Mouse (Mus musculus): ENCODE data around the gene Ubr3. TPM values are rescaled to one million over a fixed set of nuclear protein-coding genes. Genes with fewer than 3 reads are reported as not detected.
"Not testable (repeated sequence)": the region's sequence is repeated elsewhere in the genome, so short reads cannot be mapped to it uniquely, and the experiment has no call there.

The Ubr3 gene
- total and polyA plus RNA-seq, 2 experiments from 2014 or later: 10.9 to 53.9 TPM

DNA sequence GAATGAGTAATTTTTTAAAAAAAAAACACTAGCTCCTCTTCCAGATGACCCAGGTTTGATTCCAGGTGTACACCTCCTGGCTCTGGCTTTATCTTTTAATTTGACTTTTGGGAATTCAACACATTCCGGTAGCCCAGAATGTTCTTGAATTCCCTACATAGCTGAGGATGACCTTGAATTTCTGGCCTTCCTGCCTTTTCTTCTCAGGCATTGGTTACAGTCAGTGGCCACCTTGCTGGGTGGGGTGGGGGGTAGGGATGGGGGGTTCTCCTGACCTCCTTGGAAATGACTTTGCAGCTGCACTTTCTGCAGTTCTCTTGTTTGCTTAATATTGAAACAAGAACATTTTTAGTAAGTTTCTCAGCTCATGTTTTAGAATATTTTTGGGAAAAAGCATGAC is 3.9 kb upstream of the Ubr3 start:
- Histone ChIP-seq H3K36me3 (ENCODE audit: insufficient read depth) (no peaks in the 10 kb centered on the region), H3K4me3 (ENCODE audit: low read depth, low read length) (no peak overlapping the region), H3K27me3 (ENCODE audit: insufficient read depth, low read length) (no peaks in the 10 kb centered on the region), H3K27ac (ENCODE audit: low read depth, low read length) (no peak overlapping the region), H3K9ac (no peak overlapping the region), H3K4me2 (ENCODE audit: low read depth) (no peak overlapping the region), H3K9me3 (ENCODE audit: low read length) (no peaks in the 10 kb centered on the region), H3K4me1 (ENCODE audit: insufficient read depth) (no peaks in the 10 kb centered on the region)
- ATAC-seq: no peak
- DNase-seq: no peak
- WGBS: 97% methylated on average over 1 of the region's 1 CpGs
- no peak for TF ChIP-seq CTCF (IDR thresholded peaks at IDR 0.05; ENCODE audit: low read depth)

DNA sequence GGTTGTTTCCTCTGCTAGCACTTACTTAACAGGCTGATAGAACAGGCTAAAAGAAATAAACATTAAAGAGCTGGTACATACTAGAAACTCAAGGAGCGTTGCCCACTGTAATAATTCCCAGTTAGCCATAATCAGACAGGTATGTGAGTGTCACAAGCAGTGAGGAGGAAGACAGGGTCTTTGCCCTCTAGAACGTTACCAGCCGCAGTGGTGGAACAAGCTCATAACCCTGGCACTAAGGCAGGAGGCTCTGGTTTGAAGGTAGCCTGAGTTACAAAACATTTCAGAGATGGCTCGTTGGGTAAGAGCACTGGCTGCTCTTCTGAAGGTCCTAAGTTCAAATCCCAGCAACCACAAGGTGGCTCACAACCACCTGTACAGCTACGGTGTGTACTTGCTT is 3.2 kb upstream of the Ubr3 start:
- Histone ChIP-seq H3K4me3 (ENCODE audit: low read depth, low read length) (no peak overlapping the region), H3K9me3 (ENCODE audit: low read length) (no peaks in the 10 kb centered on the region), H3K9ac (no peak overlapping the region), H3K4me1 (ENCODE audit: insufficient read depth) (no peaks in the 10 kb centered on the region; the same call in 1 of the 2 replicates), H3K27me3 (ENCODE audit: insufficient read depth, low read length) (no peaks in the 10 kb centered on the region), H3K4me2 (ENCODE audit: low read depth) (no peak overlapping the region), H3K36me3 (ENCODE audit: insufficient read depth) (no peaks in the 10 kb centered on the region), H3K27ac (ENCODE audit: low read depth, low read length) (no peak overlapping the region)
- DNase-seq: no peak
- 89% methylated on average over 5 of the region's 5 CpGs for WGBS
- no peak for TF ChIP-seq CTCF (IDR thresholded peaks at IDR 0.05; ENCODE audit: low read depth)
- ATAC-seq: no peak

DNA sequence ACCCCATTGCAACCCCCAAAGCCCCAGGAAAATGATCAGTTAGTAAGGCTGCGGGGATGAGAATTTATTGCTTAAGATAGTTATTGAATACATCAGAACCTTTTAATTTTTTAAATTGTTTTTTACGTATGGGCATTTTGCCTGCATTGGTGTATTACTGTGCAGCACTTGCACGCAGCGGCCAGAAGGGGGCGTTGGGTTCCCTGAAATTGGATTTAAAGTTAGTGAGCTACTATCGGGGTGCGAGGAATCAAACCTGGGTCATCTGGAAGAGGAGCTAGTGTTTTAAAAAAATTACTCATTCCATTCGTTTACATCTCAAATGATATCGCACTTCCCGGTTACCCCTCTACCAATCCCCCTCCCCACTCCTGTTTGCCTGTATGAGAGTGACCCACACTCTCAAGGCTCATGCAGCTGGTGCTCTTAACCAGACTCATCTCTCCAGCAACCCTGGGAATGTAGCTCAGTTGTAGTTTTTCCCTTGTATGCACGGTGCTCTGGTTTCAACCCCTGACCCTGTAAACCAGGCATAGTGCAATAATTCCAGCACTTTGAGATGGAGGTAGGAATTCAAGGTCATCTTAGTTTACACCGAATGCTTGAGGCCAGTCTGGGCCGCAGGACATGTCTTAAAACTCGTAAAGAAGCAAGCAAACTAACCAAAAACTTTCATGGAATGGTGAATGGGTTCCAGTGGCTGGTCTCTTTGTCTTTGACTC is 1.4 kb upstream of the Ubr3 start:
- ATAC-seq: no peak
- no peak overlapping the region for H3K27ac ChIP-seq (ENCODE audit: low read depth, low read length)
- H3K4me1 ChIP-seq (ENCODE audit: insufficient read depth): no peaks in the 10 kb centered on the region; the same call in 1 of the 2 replicates
- WGBS: 61% methylated on average over 14 of the region's 14 CpGs
- H3K4me2 ChIP-seq (ENCODE audit: low read depth): no peak overlapping the region
- no peaks in the 10 kb centered on the region for H3K27me3 ChIP-seq (ENCODE audit: insufficient read depth, low read length)
- no peaks in the 10 kb centered on the region for H3K9me3 ChIP-seq (ENCODE audit: low read length)
- H3K36me3 ChIP-seq (ENCODE audit: insufficient read depth): no peaks in the 10 kb centered on the region
- no peak overlapping the region for H3K4me3 ChIP-seq (ENCODE audit: low read depth, low read length)
- TF ChIP-seq CTCF (IDR thresholded peaks at IDR 0.05; ENCODE audit: low read depth): peak; percentile 18
- DNase-seq: no peak
- H3K9ac ChIP-seq: no peak overlapping the region

DNA sequence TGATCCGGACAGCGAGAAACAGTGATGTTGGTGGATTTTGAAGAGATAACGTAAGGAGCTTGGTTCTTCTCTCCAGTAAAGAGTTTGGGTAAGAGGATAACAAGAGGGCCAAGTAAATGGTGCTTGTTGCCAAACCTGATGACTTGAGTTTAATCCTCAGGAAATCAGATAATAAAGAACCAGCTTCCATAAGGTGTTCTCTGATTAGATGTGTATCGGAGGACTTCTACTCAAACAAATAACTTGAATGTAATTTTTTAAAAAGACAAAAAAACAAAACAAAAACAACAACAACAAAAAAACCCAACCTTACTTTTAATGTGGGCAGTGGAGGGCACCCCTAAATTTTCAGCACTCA is 843 bp upstream of the Ubr3 start:
- no peak for TF ChIP-seq CTCF (IDR thresholded peaks at IDR 0.05; ENCODE audit: low read depth)
- H3K36me3 ChIP-seq (ENCODE audit: insufficient read depth): no peaks in the 10 kb centered on the region
- H3K4me2 ChIP-seq (ENCODE audit: low read depth): no peak overlapping the region
- WGBS: 92% methylated on average over 4 of the region's 4 CpGs
- no peaks in the 10 kb centered on the region for H3K9me3 ChIP-seq (ENCODE audit: low read length)
- no peak overlapping the region for H3K27ac ChIP-seq (ENCODE audit: low read depth, low read length)
- H3K4me3 ChIP-seq (ENCODE audit: low read depth, low read length): no peak overlapping the region
- H3K9ac ChIP-seq: no peak overlapping the region
- no peak for ATAC-seq
- DNase-seq: no peak
- no peaks in the 10 kb centered on the region for H3K27me3 ChIP-seq (ENCODE audit: insufficient read depth, low read length)
- H3K4me1 ChIP-seq (ENCODE audit: insufficient read depth): no peaks in the 10 kb centered on the region; the same call in 1 of the 2 replicates

DNA sequence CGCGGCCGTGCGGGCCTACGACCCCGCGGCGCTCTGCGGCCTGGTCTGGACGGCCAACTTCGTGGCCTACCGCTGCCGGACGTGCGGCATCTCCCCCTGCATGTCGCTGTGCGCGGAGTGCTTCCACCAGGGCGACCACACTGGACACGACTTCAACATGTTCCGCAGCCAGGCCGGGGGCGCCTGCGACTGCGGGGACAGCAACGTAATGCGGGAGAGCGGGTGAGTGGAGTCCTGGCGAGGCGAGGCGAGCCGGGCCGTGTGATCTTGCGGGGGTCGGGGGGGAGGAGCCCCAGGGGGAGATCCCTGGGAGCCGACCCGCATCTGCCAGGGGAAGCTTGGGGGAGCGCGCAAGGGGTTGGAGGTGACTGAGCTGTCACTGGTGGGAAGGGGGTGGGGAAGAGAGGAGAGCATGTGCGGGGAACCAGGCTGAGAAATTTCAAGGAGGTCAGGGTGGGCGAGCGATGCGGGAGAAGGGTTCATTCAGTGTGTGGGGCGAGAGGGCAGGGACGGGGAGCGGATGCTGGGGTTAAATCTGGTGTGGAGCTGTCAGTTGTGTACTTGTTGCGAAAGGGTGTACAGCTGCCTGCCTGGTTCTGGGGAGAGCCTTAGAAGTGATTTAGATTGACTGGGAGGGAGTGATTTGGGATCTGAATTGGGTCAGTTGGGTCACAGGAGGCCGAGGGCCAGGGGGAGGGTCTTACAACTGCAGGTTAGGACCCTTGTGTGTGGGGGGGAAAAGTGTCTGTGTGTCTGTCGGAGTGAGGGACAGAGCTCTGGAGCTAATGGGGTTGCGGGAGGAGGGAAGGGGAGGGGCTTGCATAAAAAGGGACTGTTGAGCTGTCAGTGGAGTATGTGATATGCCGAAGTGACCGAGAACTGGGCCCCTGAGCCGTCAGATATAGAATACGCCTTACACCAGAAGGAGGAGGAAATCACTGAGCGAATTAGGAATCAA is 851 bp downstream of the Ubr3 start:
- WGBS: under 1% methylated on average over 55 of the region's 55 CpGs
- DNase-seq: peak; percentile 51

GRCm38 (mm10) chr2:69903541-69903940 is 6.5 kb downstream of the Ubr3 start:
- H3K4me1 ChIP-seq (ENCODE audit: insufficient read depth): no peaks in the 10 kb centered on the region; the same call in 1 of the 2 replicates
- H3K4me3 ChIP-seq (ENCODE audit: low read depth, low read length): no peak overlapping the region
- ATAC-seq (no peak), DNase-seq (no peak)
- H3K9ac ChIP-seq: no peak overlapping the region
- no peak overlapping the region for H3K4me2 ChIP-seq (ENCODE audit: low read depth)
- no peak overlapping the region for H3K27ac ChIP-seq (ENCODE audit: low read depth, low read length)
- 97% methylated on average over 3 of the region's 3 CpGs for WGBS
- no peaks in the 10 kb centered on the region for H3K27me3 ChIP-seq (ENCODE audit: insufficient read depth, low read length)
- no peaks in the 10 kb centered on the region for H3K9me3 ChIP-seq (ENCODE audit: low read length)
- H3K36me3 ChIP-seq (ENCODE audit: insufficient read depth): no peaks in the 10 kb centered on the region
- no peak for TF ChIP-seq CTCF (IDR thresholded peaks at IDR 0.05; ENCODE audit: low read depth)

More for the DNA sequence above, 851 bp downstream of the Ubr3 start:
- Histone ChIP-seq H3K27me3 (ENCODE audit: insufficient read depth, low read length) (no peaks in the 10 kb centered on the region), H3K4me1 (ENCODE audit: insufficient read depth) (no peaks in the 10 kb centered on the region; the same call in 1 of the 2 replicates), H3K4me2 (ENCODE audit: low read depth) (peak overlapping the region; percentile 85), H3K4me3 (ENCODE audit: low read depth, low read length) (peak overlapping the region; percentile 99), H3K27ac (ENCODE audit: low read depth, low read length) (peak overlapping the region; percentile 95), H3K36me3 (ENCODE audit: insufficient read depth) (no peaks in the 10 kb centered on the region), H3K9me3 (ENCODE audit: low read length) (no peaks in the 10 kb centered on the region), H3K9ac (peak overlapping the region; percentile 99)
- no peak for TF ChIP-seq CTCF (IDR thresholded peaks at IDR 0.05; ENCODE audit: low read depth)
- peak; percentile 36 for ATAC-seq

- 88% methylated on average over 4 of the region's 4 CpGs for whole genome bisulfite sequencing
Observed at GRCm38 (mm10) chr2:69907394-69907793, 10.3 kb downstream of the Ubr3 start.

More at GRCm38 (mm10) chr2:69907394-69907793, 10.3 kb downstream of the Ubr3 start:
- not testable (repeated sequence) for ATAC-seq; H3K4me1 ChIP-seq (ENCODE audit: insufficient read depth); H3K4me3 ChIP-seq (ENCODE audit: low read depth, low read length); H3K9ac ChIP-seq; H3K27me3 ChIP-seq (ENCODE audit: insufficient read depth, low read length); H3K9me3 ChIP-seq (ENCODE audit: low read length); H3K4me2 ChIP-seq (ENCODE audit: low read depth); H3K36me3 ChIP-seq (ENCODE audit: insufficient read depth); DNase-seq; H3K27ac ChIP-seq (ENCODE audit: low read depth, low read length)

All from forebrain, postnatal 0 days (tissue).